In genomic region chr19:12762212-12763130, GRCm38 (mm10) we compare ENCODE assay signal across 10 mouse cellular contexts. TPM values are rescaled to one million over a fixed set of nuclear protein-coding genes. Genes with fewer than 3 reads are reported as not detected.
DNase-seq lines count a peak whose midpoint lies in the region; ATAC-seq and TF ChIP-seq lines count a peak whose summit lies in the region.
"Had no signal": no experiment of that assay in that cellular context is flagged by ENCODE, and none has a peak within 500 bp of the region (broad histone marks: within the 10 kb centered on the region; RNA-seq: fewer than 3 reads in every experiment).

No protein-coding gene starts in this region.

- H3K4me3 ChIP-seq in lung, embryonic 14.5 days (ENCODE audit: low read depth, low read length) = no peak overlapping the region
- H3K4me3 ChIP-seq in MEL (ENCODE audit: control insufficient read depth in 1 of 2, insufficient read depth in 1 of 2, low read depth in 2 of 2, low read length in 2 of 2) = no peak overlapping the region
- H3K4me3 ChIP-seq in intestine, embryonic 16.5 days (ENCODE audit: low read length) = no peak overlapping the region
- H3K4me3 ChIP-seq in thymus, adult 2 months (ENCODE audit: control insufficient read depth, insufficient read depth, low read length) = no peak overlapping the region
- H3K4me3 ChIP-seq: forebrain, embryonic 15.5 days; limb, embryonic 15.5 days had no signal

- TF ChIP-seq POLR2A in MEL (IDR thresholded peaks at IDR 0.05; ENCODE audit: control insufficient read depth in 1 of 2, insufficient read depth in 1 of 2, low read depth in 1 of 2, low read length in 2 of 2, poor library complexity in 1 of 2) = no peak
- no peak for TF ChIP-seq POLR2A in thymus, adult 2 months (IDR thresholded peaks at IDR 0.05; ENCODE audit: control insufficient read depth, extremely low read depth, insufficient read depth, low read length, poor library complexity)

- H3K27ac ChIP-seq in lung, embryonic 14.5 days (ENCODE audit: low read depth) = no peak overlapping the region
- H3K27ac ChIP-seq in MEL (ENCODE audit: control insufficient read depth, low read depth, low read length) = no peak overlapping the region
- no peak overlapping the region for H3K27ac ChIP-seq in intestine, embryonic 16.5 days (ENCODE audit: low read length)
- no peak overlapping the region for H3K27ac ChIP-seq in thymus, adult 2 months (ENCODE audit: control insufficient read depth, insufficient read depth, low read length)
- H3K27ac ChIP-seq: forebrain, embryonic 15.5 days; limb, embryonic 15.5 days had no signal

- peaks cover 47% of the 10 kb centered on the region for H3K36me3 ChIP-seq in lung, embryonic 14.5 days (ENCODE audit: insufficient read depth)
- peaks cover 0 to 10% of the 10 kb centered on the region in 2 experiments; a peak in 1 of 4 replicates for H3K36me3 ChIP-seq in MEL (ENCODE audit: control insufficient read depth in 1 of 2, insufficient read depth in 2 of 2, low read length in 2 of 2)
- peaks cover 7% of the 10 kb centered on the region for H3K36me3 ChIP-seq in intestine, embryonic 16.5 days (ENCODE audit: control insufficient read depth, insufficient read depth, low read length)
- H3K36me3 ChIP-seq in thymus, adult 2 months (ENCODE audit: control insufficient read depth, insufficient read depth, low read length) = peaks cover 20% of the 10 kb centered on the region

- no peaks in the 10 kb centered on the region for H3K9me3 ChIP-seq in lung, embryonic 14.5 days (ENCODE audit: low read depth, low read length)
- H3K9me3 ChIP-seq in MEL (replicated peaks; ENCODE audit: insufficient read depth, low read length) = no peaks in the 10 kb centered on the region
- no peaks in the 10 kb centered on the region for H3K9me3 ChIP-seq in intestine, embryonic 16.5 days (ENCODE audit: control insufficient read depth, low read length)
- H3K9me3 ChIP-seq: forebrain, embryonic 15.5 days; limb, embryonic 15.5 days had no signal

- no peak overlapping the region for H3K9ac ChIP-seq in lung, embryonic 14.5 days
- H3K9ac ChIP-seq in MEL (ENCODE audit: control insufficient read depth, low read depth, low read length, poor library complexity, severe bottlenecking) = no peak overlapping the region
- H3K9ac ChIP-seq in intestine, embryonic 16.5 days (ENCODE audit: low read depth, low read length) = no peak overlapping the region
- H3K9ac ChIP-seq: forebrain, embryonic 15.5 days; limb, embryonic 15.5 days had no signal

- H3K4me1 ChIP-seq in lung, embryonic 14.5 days (ENCODE audit: insufficient read depth) = no peaks in the 10 kb centered on the region
- no peaks in the 10 kb centered on the region for H3K4me1 ChIP-seq in MEL (ENCODE audit: control insufficient read depth in 1 of 2, insufficient read depth in 2 of 2, low read length in 2 of 2)
- no peaks in the 10 kb centered on the region for H3K4me1 ChIP-seq in intestine, embryonic 16.5 days (ENCODE audit: control insufficient read depth, insufficient read depth, low read length)
- no peaks in the 10 kb centered on the region for H3K4me1 ChIP-seq in thymus, adult 2 months (replicated peaks; ENCODE audit: control insufficient read depth, insufficient read depth, low read length)
- H3K4me1 ChIP-seq: limb, embryonic 15.5 days had no signal

- TF ChIP-seq RAD21 in MEL (IDR thresholded peaks at IDR 0.05; ENCODE audit: low read depth, low read length) = peak; percentile 25

- H3K27me3 ChIP-seq in lung, embryonic 14.5 days (ENCODE audit: insufficient read depth, low read length) = no peaks in the 10 kb centered on the region
- no peaks in the 10 kb centered on the region for H3K27me3 ChIP-seq in MEL (ENCODE audit: control insufficient read depth in 1 of 2, insufficient read depth in 2 of 2, low read length in 2 of 2)
- H3K27me3 ChIP-seq in intestine, embryonic 16.5 days (replicated peaks; ENCODE audit: control insufficient read depth, insufficient read depth, low read length) = no peaks in the 10 kb centered on the region
- no peaks in the 10 kb centered on the region for H3K27me3 ChIP-seq in thymus, adult 2 months (ENCODE audit: control insufficient read depth, insufficient read depth, low read length)
- H3K27me3 ChIP-seq: forebrain, embryonic 15.5 days; limb, embryonic 15.5 days had no signal

- TF ChIP-seq EP300 in MEL (IDR thresholded peaks at IDR 0.05; ENCODE audit: low read depth in 1 of 2, low read length in 2 of 2) = no peak

- WGBS in lung, embryonic 14.5 days = 63% methylated on average over 2 of the region's 2 CpGs
- 61% methylated on average over 2 of the region's 2 CpGs for WGBS in intestine, embryonic 16.5 days
- 61% methylated on average over 2 of the region's 2 CpGs for WGBS in thymus, adult 2 months

- no peak for DNase-seq in lung, embryonic 14.5 days
- DNase-seq in lung, postnatal 25 days (ENCODE audit: low spot score) = no peak
- DNase-seq in MEL (ENCODE audit: low read depth, low spot score) = peak; percentile 27
- peak; percentile 36 for DNase-seq in thymus, adult 2 months
- DNase-seq in layer of hippocampus, postnatal 14 days (ENCODE audit: low spot score in 2 of 2) = no peak
- no peak for DNase-seq in cerebellum, adult 9-10 months
- DNase-seq: right cerebral cortex, postnatal 14 days had no signal

- no peaks in the 10 kb centered on the region for H3K79me2 ChIP-seq in MEL (ENCODE audit: control insufficient read depth, insufficient read depth, low read length, poor library complexity)

- H3K4me2 ChIP-seq in lung, embryonic 14.5 days = no peak overlapping the region
- no peak overlapping the region for H3K4me2 ChIP-seq in intestine, embryonic 16.5 days (ENCODE audit: low read depth, low read length)
- H3K4me2 ChIP-seq: forebrain, embryonic 15.5 days; limb, embryonic 15.5 days had no signal

- TF ChIP-seq CTCF in lung, embryonic 14.5 days (IDR thresholded peaks at IDR 0.05; ENCODE audit: low read depth) = peak; percentile 42
- peak; percentile 20 to 45 (median 28); a peak in 5 of 6 replicates for TF ChIP-seq CTCF in MEL (IDR thresholded peaks at IDR 0.05 in 2 of 3, conservative IDR thresholded peaks at IDR 0.05 in 1 of 3; ENCODE audit: control insufficient read depth in 1 of 3, insufficient read depth in 1 of 3, low read depth in 2 of 3, low read length in 3 of 3, poor library complexity in 1 of 3, severe bottlenecking in 1 of 3)
- no peak for TF ChIP-seq CTCF in thymus, adult 2 months (IDR thresholded peaks at IDR 0.05; ENCODE audit: borderline replicate concordance, control insufficient read depth, extremely low read depth, insufficient read depth, low read length, poor library complexity)

- 0 out of 2 replicates have a peak, but pooled peaks have one; percentile 31 for ATAC-seq in lung, embryonic 14.5 days (ENCODE audit: insufficient read depth)
- ATAC-seq in intestine, embryonic 16.5 days = 0 out of 2 replicates have a peak, but pooled peaks have one; percentile 43
- ATAC-seq: forebrain, embryonic 15.5 days had no signal

TF ChIP-seq in MEL, 35 proteins besides CTCF, POLR2A, EP300 and RAD21:
- TF ChIP-seq ZC3H11A (IDR thresholded peaks at IDR 0.05; ENCODE audit: low read depth, low read length) (0 out of 2 replicates have a peak, but pooled peaks have one; percentile 14), RCOR1 (IDR thresholded peaks at IDR 0.05; ENCODE audit: low read depth, low read length) (no peak), SMC3 (IDR thresholded peaks at IDR 0.05; ENCODE audit: low read depth, low read length) (peak; percentile 43), POLR2AphosphoS2 (IDR thresholded peaks at IDR 0.05; ENCODE audit: low read length) (0 out of 2 replicates have a peak, but pooled peaks have one; percentile 56)
TF ChIP-seq in MEL: peak in this region for 3.

RNA-seq across cellular contexts. Expression of gene Cntf, which starts 3.0 kb away (rescaled TPM):
- polyA plus RNA-seq in lung, embryonic 14.5 days (2014; fragmentation: Nextera tagmentation; extraction: Ambion mirVana) = 0.55 TPM in 2 replicates
- total RNA-seq in MEL (2012; rRNA removed) = 2.5 and 3.2 TPM in 2 replicates
- 1 to 10 TPM in 1 of 2 experiments, not detected in 1; 8.2 TPM for polyA plus RNA-seq in MEL (2012; ENCODE audit: insufficient read depth in 1 of 2, insufficient read length in 2 of 2, low read depth in 1 of 2, low replicate concordance in 2 of 2, missing spikeins in 1 of 2)
- polyA plus RNA-seq in intestine, embryonic 16.5 days (2015; fragmentation: Nextera tagmentation; extraction: Ambion mirVana) = 0.88 and 1.0 TPM in 2 replicates
- polyA plus RNA-seq in thymus, adult 2 months (2012; rRNA removed) = 2.5 and 3.0 TPM in 2 replicates
- 1 to 10 TPM; 3.0 to 4.7 TPM for total RNA-seq in layer of hippocampus, postnatal 14 days (2021)

RNA-seq across cellular contexts. Expression of gene Zfp91, which starts 33.5 kb away (rescaled TPM):
- polyA plus RNA-seq in lung, embryonic 14.5 days (2014; fragmentation: Nextera tagmentation; extraction: Ambion mirVana) = 10.8 and 11.5 TPM in 2 replicates
- 31.6 and 32.3 TPM in 2 replicates for total RNA-seq in MEL (2012; rRNA removed)
- polyA plus RNA-seq in MEL (2012; ENCODE audit: insufficient read depth in 1 of 2, insufficient read length in 2 of 2, low read depth in 1 of 2, low replicate concordance in 2 of 2, missing spikeins in 1 of 2) = 100 to 1,000 TPM in 1 of 2 experiments, 10 to 100 TPM in 1; 51.7 to 148 TPM
- polyA plus RNA-seq in intestine, embryonic 16.5 days (2015; fragmentation: Nextera tagmentation; extraction: Ambion mirVana) = 8.7 and 9.5 TPM in 2 replicates
- polyA plus RNA-seq in thymus, adult 2 months (2012; rRNA removed) = 20.8 and 21.6 TPM in 2 replicates
- total RNA-seq in layer of hippocampus, postnatal 14 days (2021) = 10 to 100 TPM; 89.1 to 95.0 TPM

RNA-seq across cellular contexts. Expression of gene Lpxn, which starts 33.5 kb away (rescaled TPM):
- polyA plus RNA-seq in lung, embryonic 14.5 days (2014; fragmentation: Nextera tagmentation; extraction: Ambion mirVana) = 1.2 and 1.4 TPM in 2 replicates
- total RNA-seq in MEL (2012; rRNA removed) = 9.9 and 12.9 TPM in 2 replicates
- polyA plus RNA-seq in MEL (2012; ENCODE audit: insufficient read depth in 1 of 2, insufficient read length in 2 of 2, low read depth in 1 of 2, low replicate concordance in 2 of 2, missing spikeins in 1 of 2) = 10 to 100 TPM in 1 of 2 experiments, not detected in 1; 12.3 TPM
- polyA plus RNA-seq in intestine, embryonic 16.5 days (2015; fragmentation: Nextera tagmentation; extraction: Ambion mirVana) = 2.9 and 3.2 TPM in 2 replicates
- polyA plus RNA-seq in thymus, adult 2 months (2012; rRNA removed) = 32.2 and 40.4 TPM in 2 replicates
- 1 to 10 TPM; 1.9 to 2.0 TPM for total RNA-seq in layer of hippocampus, postnatal 14 days (2021)

Comparison
In these comparisons a context has a peak if more than half of its experiments do, and no peak if none do; other contexts are left out.
1. DNase-seq: peak in MEL (single experiment) and thymus, adult 2 months (single experiment); none in lung, embryonic 14.5 days (single experiment), lung, postnatal 25 days (single experiment), layer of hippocampus, postnatal 14 days (0 of 2) and cerebellum, adult 9-10 months (single experiment).